Mouse (Mus musculus): ENCODE measurements around the gene Rbfox1. TPM values are rescaled to one million over a fixed set of nuclear protein-coding genes. Genes with fewer than 3 reads are reported as not detected.

Gene Rbfox1
- polyA plus RNA-seq, 1 experiment, result not detected

GRCm38 (mm10) chr16:7302416-7302815, 1417.3 kb downstream of the Rbfox1 start:
- Histone ChIP-seq H3K4me3 (replicated peaks; ENCODE audit: control insufficient read depth, low read depth, low read length) (no peak overlapping the region), H3K4me1 (ENCODE audit: control insufficient read depth, insufficient read depth, low read length) (no peaks in the 10 kb centered on the region), H3K27ac (ENCODE audit: control insufficient read depth, insufficient read depth, low read depth, low read length, poor library complexity) (no peak overlapping the region)
- WGBS, result 65% methylated on average over 3 of the region's 3 CpGs
- TF ChIP-seq POLR2A (IDR thresholded peaks at IDR 0.05; ENCODE audit: borderline replicate concordance, control insufficient read depth, low read depth, low read length), result no peak

GRCm38 (mm10) chr16:7329196-7329595, 1444.0 kb downstream of the Rbfox1 start:
- TF ChIP-seq CTCF (IDR thresholded peaks at IDR 0.05; ENCODE audit: control insufficient read depth, insufficient read depth, low read length), result no peak
- no peak for TF ChIP-seq POLR2A (IDR thresholded peaks at IDR 0.05; ENCODE audit: borderline replicate concordance, control insufficient read depth, low read depth, low read length)
- Histone ChIP-seq H3K4me3 (replicated peaks; ENCODE audit: control insufficient read depth, low read depth, low read length) (no peak overlapping the region), H3K27ac (ENCODE audit: control insufficient read depth, insufficient read depth, low read depth, low read length, poor library complexity) (no peak overlapping the region), H3K4me1 (ENCODE audit: control insufficient read depth, insufficient read depth, low read length) (no peaks in the 10 kb centered on the region)
- WGBS, result 70% methylated on average over 3 of the region's 3 CpGs

- H3K4me3 ChIP-seq (replicated peaks; ENCODE audit: control insufficient read depth, low read depth, low read length), result no peak overlapping the region
- 60% methylated on average over 4 of the region's 4 CpGs for WGBS
- H3K27ac ChIP-seq (ENCODE audit: control insufficient read depth, insufficient read depth, low read depth, low read length, poor library complexity), result no peak overlapping the region
- TF ChIP-seq POLR2A (IDR thresholded peaks at IDR 0.05; ENCODE audit: borderline replicate concordance, control insufficient read depth, low read depth, low read length), result no peak
- TF ChIP-seq CTCF (IDR thresholded peaks at IDR 0.05; ENCODE audit: control insufficient read depth, insufficient read depth, low read length), result no peak
- no peaks in the 10 kb centered on the region for H3K4me1 ChIP-seq (ENCODE audit: control insufficient read depth, insufficient read depth, low read length)
These were observed 1456.0 kb downstream of the Rbfox1 start for GRCm38 (mm10) chr16:7341186-7341585.

GRCm38 (mm10) chr16:7345298-7345697, 1460.1 kb downstream of the Rbfox1 start:
- WGBS, result 55% methylated on average over 3 of the region's 3 CpGs
- no peaks in the 10 kb centered on the region for H3K4me1 ChIP-seq (ENCODE audit: control insufficient read depth, insufficient read depth, low read length)
- TF ChIP-seq POLR2A (IDR thresholded peaks at IDR 0.05; ENCODE audit: borderline replicate concordance, control insufficient read depth, low read depth, low read length), result no peak
- TF ChIP-seq CTCF (IDR thresholded peaks at IDR 0.05; ENCODE audit: control insufficient read depth, insufficient read depth, low read length), result no peak
- no peak overlapping the region for H3K27ac ChIP-seq (ENCODE audit: control insufficient read depth, insufficient read depth, low read depth, low read length, poor library complexity)
- no peak overlapping the region for H3K4me3 ChIP-seq (replicated peaks; ENCODE audit: control insufficient read depth, low read depth, low read length)

DNA sequence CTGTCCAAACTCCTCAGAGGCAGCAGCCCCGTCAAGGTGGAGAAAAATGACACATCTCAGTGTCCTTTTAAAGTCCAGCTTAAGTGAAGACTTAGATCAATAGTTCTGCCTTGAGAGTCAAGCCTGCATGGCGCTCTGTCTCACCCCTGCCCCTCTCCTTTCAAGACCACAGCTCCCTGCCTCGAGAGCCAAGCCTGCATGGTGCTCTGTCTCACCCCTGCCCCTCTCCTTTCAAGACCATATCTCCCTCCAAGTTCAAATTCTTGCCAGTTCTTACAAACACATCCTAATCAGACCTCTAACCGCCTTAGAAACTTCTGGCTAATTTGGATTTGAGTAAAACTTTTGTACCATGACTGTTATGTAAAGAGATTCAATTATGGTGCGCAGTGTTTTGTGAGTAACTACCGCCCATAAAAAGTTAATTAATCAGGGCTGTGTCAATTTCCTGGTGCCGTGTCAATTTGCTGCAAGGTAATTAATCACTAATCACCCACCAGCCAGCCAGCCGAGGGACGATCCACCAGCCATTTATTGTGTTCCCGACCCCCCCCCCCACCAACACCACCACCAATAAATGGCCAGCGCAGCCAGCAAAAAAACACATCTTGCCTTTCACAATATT, 1461.0 kb downstream of the Rbfox1 start:
- Histone ChIP-seq H3K27ac (ENCODE audit: control insufficient read depth, insufficient read depth, low read depth, low read length, poor library complexity) (no peak overlapping the region), H3K4me3 (replicated peaks; ENCODE audit: control insufficient read depth, low read depth, low read length) (no peak overlapping the region), H3K4me1 (ENCODE audit: control insufficient read depth, insufficient read depth, low read length) (no peaks in the 10 kb centered on the region)
- TF ChIP-seq CTCF (IDR thresholded peaks at IDR 0.05; ENCODE audit: control insufficient read depth, insufficient read depth, low read length), result no peak
- no peak for TF ChIP-seq POLR2A (IDR thresholded peaks at IDR 0.05; ENCODE audit: borderline replicate concordance, control insufficient read depth, low read depth, low read length)
- 79% methylated on average over 11 of the region's 11 CpGs for WGBS

GRCm38 (mm10) chr16:7347522-7348165, 1462.5 kb downstream of the Rbfox1 start:
- no peak overlapping the region for H3K27ac ChIP-seq (ENCODE audit: control insufficient read depth, insufficient read depth, low read depth, low read length, poor library complexity)
- H3K4me3 ChIP-seq (replicated peaks; ENCODE audit: control insufficient read depth, low read depth, low read length), result no peak overlapping the region
- TF ChIP-seq POLR2A (IDR thresholded peaks at IDR 0.05; ENCODE audit: borderline replicate concordance, control insufficient read depth, low read depth, low read length) (no peak), CTCF (IDR thresholded peaks at IDR 0.05; ENCODE audit: control insufficient read depth, insufficient read depth, low read length) (no peak)

GRCm38 (mm10) chr16:7352808-7353207, 1467.7 kb downstream of the Rbfox1 start:
- no peaks in the 10 kb centered on the region for H3K4me1 ChIP-seq (ENCODE audit: control insufficient read depth, insufficient read depth, low read length)
- H3K4me3 ChIP-seq (replicated peaks; ENCODE audit: control insufficient read depth, low read depth, low read length), result no peak overlapping the region
- 79% methylated on average over 16 of the region's 16 CpGs for WGBS
- no peak overlapping the region for H3K27ac ChIP-seq (ENCODE audit: control insufficient read depth, insufficient read depth, low read depth, low read length, poor library complexity)
- TF ChIP-seq CTCF (IDR thresholded peaks at IDR 0.05; ENCODE audit: control insufficient read depth, insufficient read depth, low read length) (no peak), POLR2A (IDR thresholded peaks at IDR 0.05; ENCODE audit: borderline replicate concordance, control insufficient read depth, low read depth, low read length) (no peak)

More at GRCm38 (mm10) chr16:7347522-7348165, 1462.5 kb downstream of the Rbfox1 start:
- 69% methylated on average over 7 of the region's 7 CpGs for WGBS
- no peaks in the 10 kb centered on the region for H3K4me1 ChIP-seq (ENCODE audit: control insufficient read depth, insufficient read depth, low read length)

DNA sequence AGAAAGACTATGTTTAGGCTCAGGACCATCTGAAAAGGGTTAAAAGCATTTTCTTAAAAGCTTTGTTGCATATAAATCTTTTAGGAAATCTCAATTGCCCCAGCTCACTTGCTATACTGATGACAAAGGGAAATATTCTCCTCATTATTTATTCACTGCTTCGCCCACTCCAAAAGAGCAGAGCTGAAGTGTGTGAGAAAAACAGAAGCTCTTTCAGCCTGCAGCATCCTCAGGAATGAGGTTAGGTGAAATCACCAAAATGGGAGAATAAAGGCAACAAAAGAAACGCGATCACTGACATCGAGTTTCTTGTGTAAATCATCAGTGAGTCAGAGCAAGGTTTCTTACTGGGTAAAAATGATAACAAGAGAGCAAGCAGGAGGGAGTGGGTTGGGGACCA, 1469.0 kb downstream of the Rbfox1 start:
- WGBS, result 60% methylated on average over 4 of the region's 4 CpGs
- no peak overlapping the region for H3K4me3 ChIP-seq (replicated peaks; ENCODE audit: control insufficient read depth, low read depth, low read length)
- TF ChIP-seq CTCF (IDR thresholded peaks at IDR 0.05; ENCODE audit: control insufficient read depth, insufficient read depth, low read length), result no peak
- TF ChIP-seq POLR2A (IDR thresholded peaks at IDR 0.05; ENCODE audit: borderline replicate concordance, control insufficient read depth, low read depth, low read length), result no peak
- no peak overlapping the region for H3K27ac ChIP-seq (ENCODE audit: control insufficient read depth, insufficient read depth, low read depth, low read length, poor library complexity)
- no peaks in the 10 kb centered on the region for H3K4me1 ChIP-seq (ENCODE audit: control insufficient read depth, insufficient read depth, low read length)

All from bone marrow, adult 2 months (tissue).